Mouse (Mus musculus) left cerebral cortex, adult 9 months (tissue): Measurements from ENCODE around the gene Vmn1r31.

ENCODE experiments used
- DNase-seq, 2 experiments: peaks; one replicate each; pipeline ENCODE4 v3.0.0; 2022; ENCODE audit warnings: low spot score in 2 of 2

Vmn1r31 gene

DNA sequence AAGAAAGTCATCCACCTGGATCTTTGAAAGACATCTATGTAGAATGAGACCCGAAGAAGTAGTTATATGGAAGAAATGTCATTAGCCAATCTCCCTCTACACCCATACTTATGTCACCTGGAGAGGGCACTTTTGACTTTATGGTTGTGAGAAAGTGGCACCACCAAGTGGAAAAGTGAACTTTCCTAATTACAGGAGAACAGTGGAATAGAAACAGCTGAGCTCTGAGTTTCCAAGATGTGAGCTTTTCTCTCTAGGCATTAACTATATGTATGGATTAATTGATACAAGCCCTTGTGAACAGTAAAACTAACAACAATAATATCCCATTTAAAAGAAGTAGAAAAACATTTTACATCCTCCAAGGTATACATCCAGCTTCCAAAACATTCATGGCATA is at the start of gene Vmn1r31:
Gene Vmn1r31, minus strand, starts transcription at position 101 of the 400 bp plus-strand sequence.
- DNase-seq = no peak

- DNase-seq = no peak
Observed at GRCm38 (mm10) chr6:58443285-58443684, 31.8 kb downstream of the Vmn1r31 start, which contains the start of gene Vmn1r30. Gene Vmn1r30, minus strand, starts transcription at chr6:58443385.
